Mouse (Mus musculus) neural tube, embryonic 11.5 days (tissue): ENCODE measurements at regions not wholly inside any gene's neighbourhood (a gene's known extent, or its start where the extent isn't known, plus 50 kb on each side); places are given as distances from the start of the nearest gene placed in this dataset.

ENCODE experiments used
- ATAC-seq: fragments of 200-750 bp; cut with Nextera tagmentation; 2 replicates; pipeline ENCODE4 v1.8.0; 2017; ENCODE audit warnings: moderate number of reproducible peaks, mild to moderate bottlenecking, moderate TSS enrichment, moderate library complexity; ENCODE audit not compliant: insufficient read depth, low FRiP score, low TSS enrichment
- DNase-seq: peaks from one replicate; pipeline ENCODE4 v3.0.0-alpha.2; 2015; ENCODE audit warnings: low spot score
- H3K27ac ChIP-seq: fragments of 300-500 bp; sonication (generic); 2 replicates; pipeline ENCODE4 v1.5.1; 2014; ENCODE audit warnings: low read depth, mild to moderate bottlenecking, low read length
- H3K27me3 ChIP-seq: fragments of 300-500 bp; sonication (generic); 2 replicates; pipeline ENCODE4 v1.6.1; 2014; ENCODE audit warnings: mild to moderate bottlenecking, low read length, mixed read lengths; ENCODE audit not compliant: control insufficient read depth, insufficient read depth
- H3K36me3 ChIP-seq: fragments of 300-500 bp; sonication (generic); 2 replicates; pipeline ENCODE4 v1.6.1; 2014; ENCODE audit warnings: mild to moderate bottlenecking, low read length, moderate library complexity, mixed read lengths; ENCODE audit not compliant: control insufficient read depth, insufficient read depth
- H3K4me1 ChIP-seq: fragments of 300-500 bp; sonication (generic); 2 replicates; pipeline ENCODE4 v1.6.1; 2014; ENCODE audit warnings: low read length, mixed read lengths; ENCODE audit not compliant: control insufficient read depth, insufficient read depth
- H3K4me2 ChIP-seq: fragments of 300-500 bp; sonication (generic); 2 replicates; pipeline ENCODE4 v1.6.1; 2014; ENCODE audit warnings: low read depth, mild to moderate bottlenecking, moderate library complexity
- H3K4me3 ChIP-seq: fragments of 300-500 bp; sonication (generic); 2 replicates; pipeline ENCODE4 v1.5.1; 2014; ENCODE audit warnings: low read depth, low read length
- H3K9ac ChIP-seq: fragments of 300-500 bp; sonication (generic); 2 replicates; pipeline ENCODE4 v1.6.1; 2014; ENCODE audit warnings: mild to moderate bottlenecking, low read length
- H3K9me3 ChIP-seq: fragments of 300-500 bp; sonication (generic); 2 replicates; pipeline ENCODE4 v1.6.1; 2016; ENCODE audit warnings: low read length; ENCODE audit not compliant: control insufficient read depth
- WGBS: fragments of 180-500 bp; shearing (Covaris S2); extraction: QIAGEN DNeasy Blood & Tissue Kit; methylation state at CpG from one replicate; pipeline ENCODE4 v1.1.7; 2014; 5-methylcytosine and 5-hydroxymethylcytosine counted together

- Histone ChIP-seq H3K27me3 (no peaks in the 10 kb centered on the region), H3K9me3 (no peaks in the 10 kb centered on the region), H3K36me3 (no peaks in the 10 kb centered on the region), H3K4me3 (no peak overlapping the region), H3K4me1 (no peaks in the 10 kb centered on the region), H3K27ac (no peak overlapping the region), H3K9ac (no peak overlapping the region), H3K4me2 (no peak overlapping the region)
- DNase-seq (peak; percentile 23), ATAC-seq (no peak; the same call in 1 of the 2 replicates)
- WGBS: 58% methylated on average over 3 of the region's 3 CpGs
These were observed 603.9 kb upstream of the Fam92a start for GRCm38 (mm10) chr4:12775524-12776216.

GRCm38 (mm10) chr4:12775090-12775489 lies 603.3 kb upstream of the Fam92a start:
- ATAC-seq (no peak; the same call in 1 of the 2 replicates), DNase-seq (no peak)
- no peak overlapping the region for H3K4me2 ChIP-seq
- no peaks in the 10 kb centered on the region for H3K9me3 ChIP-seq
- no peaks in the 10 kb centered on the region for H3K4me1 ChIP-seq
- 52% methylated on average over 4 of the region's 4 CpGs for WGBS
- H3K9ac ChIP-seq: no peak overlapping the region
- H3K36me3 ChIP-seq: no peaks in the 10 kb centered on the region
- H3K27ac ChIP-seq: no peak overlapping the region
- no peak overlapping the region for H3K4me3 ChIP-seq
- no peaks in the 10 kb centered on the region for H3K27me3 ChIP-seq

GRCm38 (mm10) chr4:12774671-12775070 lies 602.9 kb upstream of the Fam92a start:
- Histone ChIP-seq H3K36me3 (no peaks in the 10 kb centered on the region), H3K4me3 (no peak overlapping the region), H3K4me1 (no peaks in the 10 kb centered on the region), H3K27me3 (no peaks in the 10 kb centered on the region), H3K9ac (no peak overlapping the region), H3K9me3 (no peaks in the 10 kb centered on the region), H3K27ac (no peak overlapping the region), H3K4me2 (no peak overlapping the region)
- DNase-seq: peak; percentile 28
- 57% methylated on average over 5 of the region's 5 CpGs for WGBS
- ATAC-seq: no peak

- H3K4me3 ChIP-seq: no peak overlapping the region
These were observed 601.4 kb upstream of the Fam92a start for GRCm38 (mm10) chr4:12773201-12773600.

DNA sequence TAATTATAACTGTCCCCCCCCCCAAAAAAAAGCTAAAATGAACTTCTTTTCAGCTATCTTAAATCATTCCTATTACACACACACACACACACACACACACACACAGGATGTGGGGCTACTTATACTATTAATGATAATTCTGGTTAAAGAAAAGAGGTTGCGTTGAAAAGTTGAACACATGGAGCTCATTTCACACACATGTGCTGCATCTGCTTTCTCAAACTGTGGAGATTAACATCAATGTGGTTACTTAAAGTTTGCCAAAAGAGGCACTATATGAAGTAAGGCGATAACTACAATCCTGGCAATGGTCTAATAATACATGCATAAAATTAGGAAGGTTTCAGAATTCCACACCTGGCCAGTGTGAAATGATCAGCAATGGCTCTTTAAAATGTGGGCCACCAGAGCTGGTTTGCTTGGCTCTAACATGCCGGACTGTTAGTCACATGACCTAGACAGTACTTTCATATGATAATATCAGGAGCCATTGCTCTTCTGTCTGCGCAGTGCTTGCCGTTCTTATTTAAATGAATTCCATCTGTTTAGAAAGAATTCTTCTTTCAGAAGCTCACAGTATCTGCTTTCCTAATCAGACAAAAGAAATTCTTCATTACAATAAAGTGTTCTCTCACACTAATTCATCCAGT lies 598.4 kb upstream of the Fam92a start:
- 63% methylated on average over 5 of the region's 5 CpGs for WGBS
- Histone ChIP-seq H3K4me2 (no peak overlapping the region), H3K27me3 (no peaks in the 10 kb centered on the region), H3K27ac (no peak overlapping the region), H3K4me3 (no peak overlapping the region), H3K4me1 (no peaks in the 10 kb centered on the region), H3K36me3 (no peaks in the 10 kb centered on the region), H3K9ac (no peak overlapping the region), H3K9me3 (no peaks in the 10 kb centered on the region)
- DNase-seq: no peak
- ATAC-seq: peak; percentile 65; the same call in 1 of the 2 replicates

More at GRCm38 (mm10) chr4:12773201-12773600, 601.4 kb upstream of the Fam92a start:
- Histone ChIP-seq H3K4me2 (no peak overlapping the region), H3K27me3 (no peaks in the 10 kb centered on the region), H3K9ac (no peak overlapping the region), H3K4me1 (no peaks in the 10 kb centered on the region), H3K9me3 (no peaks in the 10 kb centered on the region), H3K36me3 (no peaks in the 10 kb centered on the region), H3K27ac (no peak overlapping the region)
- no peak for ATAC-seq
- no peak for DNase-seq
- WGBS: 74% methylated on average over 7 of the region's 7 CpGs

GRCm38 (mm10) chr4:12769092-12769491 lies 597.3 kb upstream of the Fam92a start:
- Histone ChIP-seq H3K27me3 (no peaks in the 10 kb centered on the region), H3K4me2 (no peak overlapping the region), H3K9me3 (no peaks in the 10 kb centered on the region), H3K4me1 (no peaks in the 10 kb centered on the region), H3K4me3 (no peak overlapping the region), H3K27ac (no peak overlapping the region), H3K9ac (no peak overlapping the region), H3K36me3 (no peaks in the 10 kb centered on the region)
- ATAC-seq (no peak), DNase-seq (no peak)

GRCm38 (mm10) chr4:12766763-12767162 lies 594.9 kb upstream of the Fam92a start:
- Histone ChIP-seq H3K4me2 (no peak overlapping the region), H3K27me3 (no peaks in the 10 kb centered on the region), H3K4me3 (no peak overlapping the region), H3K4me1 (no peaks in the 10 kb centered on the region), H3K27ac (no peak overlapping the region), H3K9me3 (no peaks in the 10 kb centered on the region), H3K36me3 (no peaks in the 10 kb centered on the region), H3K9ac (no peak overlapping the region)
- DNase-seq (no peak), ATAC-seq (no peak)
- WGBS: 81% methylated on average over 1 of the region's 1 CpGs

DNA sequence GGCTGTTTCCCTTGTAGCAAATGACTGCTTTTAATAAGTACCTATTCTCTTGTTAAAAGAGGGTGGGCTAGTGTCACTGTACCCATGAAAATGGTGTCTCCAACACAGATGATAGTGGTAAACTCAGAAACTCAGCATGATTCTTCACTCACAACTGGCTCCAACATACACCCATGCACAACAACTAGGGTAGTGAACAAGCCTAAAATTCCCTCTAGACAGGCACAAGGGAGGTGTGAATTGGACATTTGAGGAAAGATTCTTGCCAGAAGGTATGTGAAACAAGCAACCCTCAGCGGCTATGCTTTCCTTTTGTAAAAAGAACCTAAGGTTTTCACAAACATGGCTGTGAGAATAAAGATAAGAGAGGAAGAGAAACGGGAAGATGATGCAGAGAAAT lies 579.0 kb upstream of the Fam92a start:
- no peak overlapping the region for H3K4me3 ChIP-seq
- H3K36me3 ChIP-seq: no peaks in the 10 kb centered on the region
- H3K9me3 ChIP-seq: no peaks in the 10 kb centered on the region
- DNase-seq (no peak), ATAC-seq (no peak)
- 91% methylated on average over 2 of the region's 2 CpGs for WGBS
- no peaks in the 10 kb centered on the region for H3K4me1 ChIP-seq
- no peak overlapping the region for H3K9ac ChIP-seq
- no peak overlapping the region for H3K4me2 ChIP-seq
- H3K27me3 ChIP-seq: no peaks in the 10 kb centered on the region
- no peak overlapping the region for H3K27ac ChIP-seq

DNA sequence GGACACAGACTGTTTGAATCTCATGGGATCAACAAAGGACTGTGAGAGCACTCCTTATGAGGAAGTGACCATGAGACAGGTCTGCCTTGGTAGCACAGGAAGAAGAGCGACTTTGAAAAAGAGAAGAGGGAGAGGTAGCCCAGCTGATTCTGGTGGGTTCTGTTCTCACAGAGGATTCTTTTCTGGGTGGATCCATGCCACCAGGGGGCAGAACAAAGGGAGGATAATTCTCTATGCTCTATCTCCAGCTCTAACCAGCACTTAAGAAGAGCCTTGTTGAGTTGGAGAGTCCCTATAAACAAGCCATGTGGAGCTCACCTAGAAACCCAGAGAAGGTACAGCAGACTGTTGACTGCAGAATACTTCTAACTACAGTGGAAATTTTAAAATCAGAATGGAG lies 578.1 kb upstream of the Fam92a start:
- no peak for ATAC-seq
- Histone ChIP-seq H3K27ac (no peak overlapping the region), H3K4me1 (no peaks in the 10 kb centered on the region), H3K4me3 (no peak overlapping the region), H3K27me3 (no peaks in the 10 kb centered on the region), H3K9ac (no peak overlapping the region), H3K9me3 (no peaks in the 10 kb centered on the region), H3K4me2 (no peak overlapping the region), H3K36me3 (no peaks in the 10 kb centered on the region)
- WGBS: 83% methylated on average over 1 of the region's 1 CpGs
- no peak for DNase-seq
